Mouse (Mus musculus) forebrain, embryonic 14.5 days (tissue): Measurements from ENCODE around the gene Snx21. TPM values are rescaled to one million over a fixed set of nuclear protein-coding genes. Genes with fewer than 3 reads are reported as not detected.
A peak's percentile ranks its signal among the peaks of the same experiment; 100 is the strongest.

Source experiments
- ATAC-seq: fragments of 200-750 bp; cut with Nextera tagmentation; 2 replicates; pipeline ENCODE4 v1.8.0; 2017; ENCODE audit warnings: mild to moderate bottlenecking, moderate library complexity
- DNase-seq: peaks from one replicate; pipeline ENCODE4 v3.0.0-alpha.2; 2015; ENCODE audit warnings: low spot score
- H3K27ac ChIP-seq: fragments of 300-500 bp; sonication (generic); 2 replicates; pipeline ENCODE4 v1.5.1; 2014; ENCODE audit warnings: low read depth, mild to moderate bottlenecking, control low read depth, low read length, moderate library complexity
- H3K27me3 ChIP-seq: fragments of 300-500 bp; sonication (generic); replicated peaks from 2 replicates; pipeline ENCODE4 v1.6.1; 2014; ENCODE audit warnings: low read length, control low read depth, mixed read lengths; ENCODE audit not compliant: control insufficient read depth, insufficient read depth
- H3K36me3 ChIP-seq: fragments of 300-500 bp; sonication (generic); 2 replicates; pipeline ENCODE4 v1.6.1; 2014; ENCODE audit warnings: low read length, control low read depth; ENCODE audit not compliant: control insufficient read depth, insufficient read depth
- H3K4me1 ChIP-seq: fragments of 300-500 bp; sonication (generic); 2 replicates; pipeline ENCODE4 v1.6.1; 2014; ENCODE audit warnings: antibody characterized with exemption, low read length, control low read depth; ENCODE audit not compliant: control insufficient read depth, insufficient read depth
- H3K4me2 ChIP-seq: fragments of 300-500 bp; sonication (generic); 2 replicates; pipeline ENCODE4 v1.6.1; 2014; ENCODE audit warnings: mild to moderate bottlenecking, control low read depth, low read length
- H3K4me3 ChIP-seq: fragments of 300-500 bp; sonication (generic); 2 replicates; pipeline ENCODE4 v1.5.1; 2014; ENCODE audit warnings: low read depth, low read length, control low read depth
- H3K9ac ChIP-seq: fragments of 300-500 bp; sonication (generic); 2 replicates; pipeline ENCODE4 v1.6.1; 2014; ENCODE audit warnings: mild to moderate bottlenecking, low read length, control low read depth, moderate library complexity
- H3K9me3 ChIP-seq: fragments of 300-500 bp; sonication (generic); replicated peaks from 2 replicates; pipeline ENCODE4 v1.6.1; 2016; ENCODE audit warnings: low read length, control low read depth, mixed read lengths; ENCODE audit not compliant: control insufficient read depth
- WGBS: fragments of 180-500 bp; shearing (Covaris S2); extraction: QIAGEN DNeasy Blood & Tissue Kit; methylation state at CpG from one replicate; pipeline ENCODE4 v1.1.7; 2014; 5-methylcytosine and 5-hydroxymethylcytosine counted together
- polyA plus RNA-seq: library from polyadenylated mRNA; unstranded; fragments of >200 nt; fragmentation: Nextera tagmentation; extraction: Ambion mirVana; gene quantifications from 2 replicates; pipeline ENCODE4 v1.2.1, GENCODE M21; 2014

Gene Snx21
- polyA plus RNA-seq, 1 experiment from 2014 or later: 20.4 TPM

DNA sequence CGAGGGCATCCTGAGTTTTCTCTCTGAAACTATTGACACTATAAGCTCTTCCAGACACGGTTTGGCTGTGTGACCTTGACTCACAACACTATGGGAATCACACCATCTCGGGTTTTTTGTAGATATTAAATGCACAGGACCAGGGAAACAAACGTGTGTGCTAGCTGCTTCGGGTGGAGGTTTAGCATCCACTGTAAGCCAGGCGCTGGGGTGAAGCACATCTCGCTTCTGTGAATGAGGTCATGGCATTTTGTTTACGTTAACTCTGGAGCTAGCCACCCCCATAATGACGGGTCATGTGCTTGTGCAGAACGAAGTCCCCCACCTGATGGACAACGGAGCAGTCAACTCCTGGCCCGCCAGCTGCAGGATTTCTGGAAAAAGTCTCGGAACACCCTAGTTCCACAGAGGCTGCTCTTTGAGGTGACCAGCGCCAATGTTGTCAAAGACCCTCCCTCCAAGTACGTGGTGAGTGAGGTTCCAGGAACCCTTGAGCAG, 814 bp downstream of the Snx21 start:
- 12% methylated on average over 15 of the region's 15 CpGs for WGBS
- no peaks in the 10 kb centered on the region for H3K9me3 ChIP-seq
- ATAC-seq (peak; percentile 14; the same call in 1 of the 2 replicates), DNase-seq (no peak)
- H3K4me1 ChIP-seq: peaks cover 6% of the 10 kb centered on the region; the same call in 1 of the 2 replicates
- H3K9ac ChIP-seq: peak overlapping the region; percentile 81
- peak overlapping the region; percentile 65 for H3K4me3 ChIP-seq
- H3K36me3 ChIP-seq: peaks cover 7% of the 10 kb centered on the region; the same call in 1 of the 2 replicates
- H3K4me2 ChIP-seq: peak overlapping the region; percentile 86
- no peaks in the 10 kb centered on the region for H3K27me3 ChIP-seq
- H3K27ac ChIP-seq: no peak overlapping the region

DNA sequence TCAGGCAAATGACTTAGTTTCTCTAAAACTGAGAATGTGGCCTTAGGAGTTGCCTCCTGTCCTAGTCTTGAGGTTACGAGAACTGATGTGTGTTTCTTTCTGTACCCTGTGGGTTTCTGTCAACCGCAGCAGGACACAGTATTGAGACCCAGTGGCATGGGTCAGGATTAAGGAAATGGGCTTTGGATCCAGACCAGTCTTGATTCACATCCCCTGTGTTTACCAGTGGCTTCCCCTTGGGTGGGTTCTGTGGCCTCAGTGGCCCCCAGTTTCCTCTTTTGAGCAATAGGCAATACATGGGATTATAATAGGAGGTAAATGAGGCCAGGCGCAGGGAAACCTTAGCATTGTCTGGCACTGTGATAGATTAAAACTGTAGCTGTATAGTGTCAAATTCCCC, 1.4 kb downstream of the Snx21 start:
- 0 out of 2 replicates have a peak overlapping the region, but pooled peaks have one; percentile 65 for H3K4me3 ChIP-seq
- WGBS: 87% methylated on average over 3 of the region's 3 CpGs
- 0 out of 2 replicates have a peak overlapping the region, but pooled peaks have one; percentile 21 for H3K9ac ChIP-seq

DNA sequence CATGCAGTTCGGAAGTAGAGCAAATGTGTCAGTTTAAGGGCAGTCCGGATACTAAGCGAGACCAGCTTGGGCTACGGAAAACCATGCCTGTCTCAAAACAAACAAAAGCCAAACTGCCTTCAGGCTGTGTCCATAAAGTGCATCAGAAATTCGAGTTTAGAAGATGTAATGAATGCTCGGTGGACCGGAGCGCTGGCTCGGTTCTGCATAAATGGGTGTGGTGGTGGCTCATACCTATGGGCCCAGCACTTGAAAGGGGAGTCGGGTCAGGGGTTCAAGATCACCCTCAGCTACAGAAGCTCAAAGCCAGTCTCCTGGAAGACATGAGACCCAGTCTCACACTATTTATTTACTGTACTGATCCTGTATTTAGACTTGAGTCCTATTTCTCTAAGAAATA, 2.2 kb downstream of the Snx21 start:
- no peak for DNase-seq
- peaks cover 20% of the 10 kb centered on the region for H3K36me3 ChIP-seq
- no peak overlapping the region for H3K27ac ChIP-seq
- no peak overlapping the region for H3K4me2 ChIP-seq
- H3K9ac ChIP-seq: no peak overlapping the region
- H3K4me3 ChIP-seq: no peak overlapping the region
- no peak for ATAC-seq
- H3K27me3 ChIP-seq: no peaks in the 10 kb centered on the region
- WGBS: 86% methylated on average over 10 of the region's 10 CpGs
- H3K4me1 ChIP-seq: peaks cover 6% of the 10 kb centered on the region; the same call in 1 of the 2 replicates
- no peaks in the 10 kb centered on the region for H3K9me3 ChIP-seq

More for the DNA sequence above, 1.4 kb downstream of the Snx21 start:
- no peak overlapping the region for H3K27ac ChIP-seq
- peaks cover 6% of the 10 kb centered on the region; the same call in 1 of the 2 replicates for H3K4me1 ChIP-seq
- peak overlapping the region; percentile 86; the same call in 1 of the 2 replicates for H3K4me2 ChIP-seq
- H3K9me3 ChIP-seq: no peaks in the 10 kb centered on the region
- no peaks in the 10 kb centered on the region for H3K27me3 ChIP-seq
- ATAC-seq (no peak), DNase-seq (no peak)
- H3K36me3 ChIP-seq: peaks cover 13% of the 10 kb centered on the region

DNA sequence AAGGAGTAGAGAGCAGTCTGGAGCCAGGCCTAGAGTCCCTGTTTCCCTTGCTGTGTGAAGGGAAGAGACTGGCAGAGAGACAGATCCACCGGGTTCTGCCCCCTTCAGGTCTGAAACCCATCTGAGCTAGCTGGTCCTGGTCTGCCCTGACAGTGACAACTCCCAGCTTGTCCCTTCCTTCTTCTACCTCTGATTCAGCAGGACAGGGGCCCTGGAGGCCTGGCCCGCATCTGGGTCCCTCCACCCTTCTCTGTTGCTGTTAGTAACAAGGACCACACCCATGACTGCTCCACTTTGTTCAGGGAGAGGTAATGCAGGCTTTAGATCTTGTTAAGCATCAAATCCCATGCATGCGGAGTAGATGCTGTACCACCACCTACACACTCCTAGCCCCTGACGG, 2.8 kb downstream of the Snx21 start:
- ATAC-seq: no peak
- Histone ChIP-seq H3K9me3 (no peaks in the 10 kb centered on the region), H3K4me2 (no peak overlapping the region), H3K4me1 (peaks cover 6% of the 10 kb centered on the region; the same call in 1 of the 2 replicates), H3K27me3 (no peaks in the 10 kb centered on the region), H3K4me3 (no peak overlapping the region), H3K27ac (no peak overlapping the region), H3K36me3 (peaks cover 26% of the 10 kb centered on the region), H3K9ac (no peak overlapping the region)
- DNase-seq: no peak
- 76% methylated on average over 4 of the region's 4 CpGs for WGBS

DNA sequence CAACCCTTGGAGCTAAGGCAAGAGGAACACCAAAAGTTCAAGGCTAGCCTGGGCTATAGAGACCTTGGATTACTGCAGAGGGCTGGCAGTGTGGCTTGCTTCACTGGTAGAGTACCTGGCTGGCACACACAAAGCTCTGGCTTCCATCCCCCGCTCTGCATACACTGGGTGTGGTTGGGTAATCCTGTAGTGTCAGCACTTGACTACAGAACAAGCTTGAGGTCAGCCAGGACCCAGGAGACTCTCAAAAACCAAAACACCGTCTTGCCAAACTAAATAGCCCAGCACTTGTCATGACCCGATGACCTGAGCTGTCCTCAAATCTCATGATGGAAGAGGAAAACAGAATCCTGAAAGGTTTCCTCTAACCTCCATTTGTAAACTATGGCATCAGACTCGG, 4.8 kb downstream of the Snx21 start:
- DNase-seq (no peak), ATAC-seq (no peak)
- no peaks in the 10 kb centered on the region for H3K27me3 ChIP-seq
- H3K36me3 ChIP-seq: peaks cover 41% of the 10 kb centered on the region
- no peaks in the 10 kb centered on the region for H3K9me3 ChIP-seq
- no peak overlapping the region for H3K27ac ChIP-seq
- H3K4me3 ChIP-seq: no peak overlapping the region
- WGBS: 89% methylated on average over 4 of the region's 4 CpGs
- no peak overlapping the region for H3K4me2 ChIP-seq
- H3K4me1 ChIP-seq: 0 out of 2 replicates have a peak, but pooled peaks cover 2% of the 10 kb centered on the region
- no peak overlapping the region for H3K9ac ChIP-seq

DNA sequence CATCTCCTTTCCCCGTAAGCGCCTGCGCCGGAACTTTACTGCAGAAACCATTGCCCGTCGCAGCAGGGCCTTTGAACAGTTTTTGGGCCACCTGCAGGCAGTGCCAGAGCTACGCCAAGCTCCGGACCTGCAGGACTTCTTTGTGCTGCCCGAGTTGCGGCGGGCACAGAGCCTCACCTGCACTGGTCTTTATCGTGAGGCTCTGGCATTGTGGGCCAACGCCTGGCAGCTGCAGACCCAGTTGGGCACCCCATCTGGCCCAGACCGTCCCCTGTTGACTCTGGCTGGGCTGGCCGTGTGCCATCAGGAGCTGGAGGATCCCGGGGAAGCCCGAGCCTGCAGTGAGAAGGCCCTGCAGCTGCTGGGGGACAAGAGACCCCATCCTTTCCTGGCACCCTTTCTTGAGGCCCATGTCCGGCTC, 6.2 kb downstream of the Snx21 start:
- Histone ChIP-seq H3K4me3 (no peak overlapping the region), H3K4me1 (no peaks in the 10 kb centered on the region), H3K36me3 (peaks cover 55% of the 10 kb centered on the region), H3K27ac (no peak overlapping the region), H3K27me3 (no peaks in the 10 kb centered on the region), H3K9me3 (no peaks in the 10 kb centered on the region), H3K9ac (no peak overlapping the region), H3K4me2 (no peak overlapping the region)
- DNase-seq (no peak), ATAC-seq (no peak)
- 95% methylated on average over 18 of the region's 18 CpGs for WGBS

DNA sequence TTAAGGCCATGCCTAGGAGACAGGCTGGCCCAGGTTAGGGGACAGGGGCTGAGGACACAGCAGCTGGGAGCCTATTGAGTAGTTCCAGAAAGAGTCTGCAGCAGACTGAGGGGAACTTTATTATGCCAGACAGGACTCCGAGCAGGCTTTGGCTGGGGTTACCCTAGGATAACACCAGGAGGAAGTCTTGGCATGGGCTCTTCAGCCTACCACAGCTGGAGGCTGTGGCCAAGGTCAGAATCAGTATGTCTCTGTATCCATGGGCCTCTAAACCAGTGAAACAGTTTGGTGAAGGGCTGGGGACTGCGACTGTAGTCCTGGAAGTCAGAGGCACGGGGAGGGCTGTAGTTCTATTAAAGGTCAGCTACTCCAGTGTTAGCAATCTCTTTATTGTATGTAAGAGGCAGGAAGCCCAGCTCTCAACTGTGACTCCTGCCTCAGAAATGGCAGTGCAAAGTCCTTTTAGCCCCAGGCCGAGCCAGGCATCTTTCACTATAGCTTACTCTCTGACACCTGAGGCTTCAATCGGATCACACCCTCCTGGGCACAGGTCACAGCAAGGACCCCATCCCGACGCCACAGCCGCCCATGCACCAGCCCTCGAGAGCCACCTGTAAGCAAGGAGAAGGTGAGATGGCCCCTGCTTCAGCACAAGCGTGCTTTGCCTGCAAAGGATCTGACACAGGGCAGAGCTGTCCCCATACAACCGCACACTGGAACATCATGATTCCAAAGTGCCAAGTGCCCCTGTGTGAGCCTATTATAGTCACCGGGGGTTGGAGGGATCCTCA, 7.0 kb downstream of the Snx21 start:
- Histone ChIP-seq H3K27me3 (no peaks in the 10 kb centered on the region), H3K36me3 (peaks cover 60% of the 10 kb centered on the region), H3K27ac (no peak overlapping the region), H3K9ac (no peak overlapping the region), H3K9me3 (no peaks in the 10 kb centered on the region), H3K4me1 (no peaks in the 10 kb centered on the region), H3K4me3 (no peak overlapping the region), H3K4me2 (no peak overlapping the region)
- 94% methylated on average over 12 of the region's 12 CpGs for WGBS
- no peak for ATAC-seq
- no peak for DNase-seq

GRCm38 (mm10) chr2:164793236-164793635, 7.6 kb downstream of the Snx21 start:
- H3K4me2 ChIP-seq: no peak overlapping the region
- no peak for ATAC-seq
- no peaks in the 10 kb centered on the region for H3K4me1 ChIP-seq
- no peak overlapping the region for H3K4me3 ChIP-seq
- no peaks in the 10 kb centered on the region for H3K27me3 ChIP-seq
- H3K9me3 ChIP-seq: no peaks in the 10 kb centered on the region
- peak; percentile 54 for DNase-seq
- peaks cover 67% of the 10 kb centered on the region for H3K36me3 ChIP-seq
- no peak overlapping the region for H3K9ac ChIP-seq
- 83% methylated on average over 3 of the region's 3 CpGs for WGBS
- H3K27ac ChIP-seq: no peak overlapping the region

GRCm38 (mm10) chr2:164793772-164794171, 8.1 kb downstream of the Snx21 start:
- no peak for ATAC-seq
- peak; percentile 20 for DNase-seq

More at GRCm38 (mm10) chr2:164793772-164794171, 8.1 kb downstream of the Snx21 start:
- H3K4me3 ChIP-seq: no peak overlapping the region
- no peak overlapping the region for H3K9ac ChIP-seq
- no peaks in the 10 kb centered on the region for H3K4me1 ChIP-seq
- H3K9me3 ChIP-seq: no peaks in the 10 kb centered on the region
- no peaks in the 10 kb centered on the region for H3K27me3 ChIP-seq
- H3K27ac ChIP-seq: no peak overlapping the region
- H3K4me2 ChIP-seq: no peak overlapping the region
- 99% methylated on average over 2 of the region's 2 CpGs for WGBS
- H3K36me3 ChIP-seq: peaks cover 68% of the 10 kb centered on the region
